Mouse (Mus musculus) stomach, embryonic 14.5 days (tissue): ENCODE results near the gene Trpm1. TPM values are rescaled to one million over a fixed set of nuclear protein-coding genes. Genes with fewer than 3 reads are reported as not detected.

Experiments used
- ATAC-seq: fragments of 200-750 bp; cut with Nextera tagmentation; 2 replicates; pipeline ENCODE4 v1.8.0; 2017; ENCODE audit warnings: low read depth, moderate TSS enrichment; ENCODE audit not compliant: insufficient number of reproducible peaks, insufficient read depth, low FRiP score
- H3K27ac ChIP-seq: fragments of 300-500 bp; sonication (generic); 2 replicates; pipeline ENCODE4 v1.5.1; 2014; ENCODE audit warnings: mild to moderate bottlenecking, low read length, moderate library complexity, mixed read lengths
- H3K27me3 ChIP-seq: fragments of 300-500 bp; sonication (generic); 2 replicates; pipeline ENCODE4 v1.6.1; 2014; ENCODE audit warnings: low read length, control low read depth, mixed read lengths; ENCODE audit not compliant: control insufficient read depth, insufficient read depth
- H3K36me3 ChIP-seq: fragments of 300-500 bp; sonication (generic); 2 replicates; pipeline ENCODE4 v1.6.1; 2014; ENCODE audit warnings: mild to moderate bottlenecking, control low read depth, low read length, moderate library complexity, mixed read lengths; ENCODE audit not compliant: control insufficient read depth, insufficient read depth
- H3K4me1 ChIP-seq: fragments of 300-500 bp; sonication (generic); 2 replicates; pipeline ENCODE4 v1.6.1; 2014; ENCODE audit warnings: low read length, control low read depth, mixed read lengths; ENCODE audit not compliant: control insufficient read depth, insufficient read depth
- H3K4me2 ChIP-seq: fragments of 300-500 bp; sonication (generic); replicated peaks from 2 replicates; pipeline ENCODE4 v1.6.1; 2014; ENCODE audit warnings: low read depth, low read length, control low read depth
- H3K4me3 ChIP-seq: fragments of 300-500 bp; sonication (generic); 2 replicates; pipeline ENCODE4 v1.5.1; 2014; ENCODE audit warnings: low read depth, low read length, control low read depth
- H3K9ac ChIP-seq: fragments of 300-500 bp; sonication (generic); replicated peaks from 2 replicates; pipeline ENCODE4 v1.6.1; 2014; ENCODE audit warnings: low read depth, mild to moderate bottlenecking, control low read depth, low read length, moderate library complexity, mixed read lengths
- H3K9me3 ChIP-seq: fragments of 300-500 bp; sonication (generic); 2 replicates; pipeline ENCODE4 v1.6.1; 2016; ENCODE audit warnings: low read depth, low read length, control low read depth; ENCODE audit not compliant: control insufficient read depth
- WGBS: fragments of 180-500 bp; shearing (Covaris S2); extraction: QIAGEN DNeasy Blood & Tissue Kit; methylation state at CpG from one replicate; pipeline ENCODE4 v1.1.7; 2014; 5-methylcytosine and 5-hydroxymethylcytosine counted together
- polyA plus RNA-seq: library from polyadenylated mRNA; unstranded; fragments of >200 nt; fragmentation: Nextera tagmentation; extraction: Ambion mirVana; gene quantifications from 2 replicates; pipeline ENCODE4 v1.2.1, GENCODE M21; 2014

The Trpm1 gene
- polyA plus RNA-seq, 1 experiment from 2014 or later = not detected

GRCm38 (mm10) chr7:64214066-64214465 lies 60.4 kb downstream of the Trpm1 start:
- H3K4me3 ChIP-seq = no peak overlapping the region

GRCm38 (mm10) chr7:64215613-64216012 lies 62.0 kb downstream of the Trpm1 start:
- WGBS = 79% methylated on average over 4 of the region's 4 CpGs
- Histone ChIP-seq H3K36me3 (no peaks in the 10 kb centered on the region), H3K27me3 (no peaks in the 10 kb centered on the region), H3K9ac (no peak overlapping the region), H3K9me3 (no peaks in the 10 kb centered on the region), H3K4me3 (no peak overlapping the region), H3K4me1 (no peaks in the 10 kb centered on the region), H3K4me2 (no peak overlapping the region), H3K27ac (no peak overlapping the region)
- no peak for ATAC-seq

More at GRCm38 (mm10) chr7:64214066-64214465, 60.4 kb downstream of the Trpm1 start:
- H3K9me3 ChIP-seq = no peaks in the 10 kb centered on the region
- H3K4me1 ChIP-seq = no peaks in the 10 kb centered on the region
- no peak overlapping the region for H3K9ac ChIP-seq
- H3K27ac ChIP-seq = no peak overlapping the region
- no peaks in the 10 kb centered on the region for H3K36me3 ChIP-seq
- no peak overlapping the region for H3K4me2 ChIP-seq
- ATAC-seq = no peak
- WGBS = 66% methylated on average over 4 of the region's 4 CpGs
- no peaks in the 10 kb centered on the region for H3K27me3 ChIP-seq

GRCm38 (mm10) chr7:64217428-64217827 lies 63.8 kb downstream of the Trpm1 start:
- Histone ChIP-seq H3K9me3 (no peaks in the 10 kb centered on the region), H3K27me3 (no peaks in the 10 kb centered on the region), H3K36me3 (no peaks in the 10 kb centered on the region), H3K4me3 (no peak overlapping the region), H3K4me1 (no peaks in the 10 kb centered on the region), H3K4me2 (no peak overlapping the region), H3K27ac (no peak overlapping the region), H3K9ac (no peak overlapping the region)
- no peak for ATAC-seq
- 91% methylated on average over 7 of the region's 7 CpGs for WGBS

GRCm38 (mm10) chr7:64219765-64220164 lies 66.1 kb downstream of the Trpm1 start:
- H3K36me3 ChIP-seq = no peaks in the 10 kb centered on the region
- no peak overlapping the region for H3K4me2 ChIP-seq
- H3K4me3 ChIP-seq = no peak overlapping the region
- no peak overlapping the region for H3K9ac ChIP-seq
- 68% methylated on average over 7 of the region's 7 CpGs for WGBS
- ATAC-seq = no peak
- H3K4me1 ChIP-seq = no peaks in the 10 kb centered on the region
- no peaks in the 10 kb centered on the region for H3K9me3 ChIP-seq
- H3K27me3 ChIP-seq = no peaks in the 10 kb centered on the region
- no peak overlapping the region for H3K27ac ChIP-seq

GRCm38 (mm10) chr7:64223215-64223614 lies 69.6 kb downstream of the Trpm1 start:
- Histone ChIP-seq H3K9ac (no peak overlapping the region), H3K4me1 (no peaks in the 10 kb centered on the region), H3K9me3 (no peaks in the 10 kb centered on the region), H3K27ac (no peak overlapping the region), H3K4me2 (no peak overlapping the region), H3K36me3 (no peaks in the 10 kb centered on the region), H3K4me3 (no peak overlapping the region), H3K27me3 (no peaks in the 10 kb centered on the region)
- 94% methylated on average over 5 of the region's 5 CpGs for WGBS
- no peak for ATAC-seq

DNA sequence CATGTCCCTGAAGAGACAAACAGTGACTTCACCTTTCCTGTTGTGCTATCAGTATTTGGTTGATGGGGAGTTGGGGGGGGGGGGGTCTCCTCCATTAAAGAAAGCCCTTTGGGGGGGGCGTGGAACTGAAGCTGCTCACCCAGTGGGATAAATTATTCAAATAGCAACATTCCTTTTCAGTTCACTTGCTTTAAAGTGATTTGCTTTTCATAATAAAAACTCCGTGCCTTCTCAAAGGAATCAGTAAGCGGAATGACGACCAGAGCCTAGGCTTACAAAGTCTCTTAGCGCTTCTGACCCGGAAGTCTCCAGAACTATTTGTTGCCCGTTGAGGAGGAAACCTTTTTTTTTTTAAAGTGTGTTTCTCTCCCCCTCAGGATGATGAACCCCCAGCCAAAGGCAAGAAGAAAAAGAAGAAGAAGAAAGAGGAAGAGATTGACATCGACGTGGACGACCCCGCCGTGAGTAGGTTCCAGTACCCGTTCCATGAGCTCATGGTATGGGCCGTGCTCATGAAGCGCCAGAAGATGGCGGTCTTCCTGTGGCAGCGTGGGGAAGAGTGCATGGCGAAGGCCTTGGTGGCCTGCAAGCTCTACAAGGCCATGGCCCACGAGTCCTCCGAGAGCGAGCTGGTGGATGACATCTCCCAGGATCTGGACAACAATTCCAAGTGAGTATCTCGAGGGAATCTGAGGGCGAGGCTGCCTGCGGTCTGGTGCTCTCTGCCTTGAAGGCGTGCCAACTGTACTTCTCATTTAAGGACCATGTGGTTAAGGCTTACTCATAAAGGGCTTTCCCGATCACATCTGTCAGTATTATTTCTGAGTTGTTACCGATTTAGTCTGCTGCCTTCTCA lies 72.9 kb downstream of the Trpm1 start:
- H3K27ac ChIP-seq = no peak overlapping the region
- H3K4me2 ChIP-seq = no peak overlapping the region
- no peak overlapping the region for H3K9ac ChIP-seq
- no peaks in the 10 kb centered on the region for H3K9me3 ChIP-seq
- no peaks in the 10 kb centered on the region for H3K36me3 ChIP-seq
- WGBS = 89% methylated on average over 27 of the region's 27 CpGs
- ATAC-seq = no peak
- no peak overlapping the region for H3K4me3 ChIP-seq
- H3K27me3 ChIP-seq = no peaks in the 10 kb centered on the region
- H3K4me1 ChIP-seq = no peaks in the 10 kb centered on the region

- WGBS = 85% methylated on average over 5 of the region's 5 CpGs
- no peaks in the 10 kb centered on the region for H3K4me1 ChIP-seq
- no peaks in the 10 kb centered on the region for H3K9me3 ChIP-seq
- no peak overlapping the region for H3K4me3 ChIP-seq
- ATAC-seq = no peak
- no peak overlapping the region for H3K27ac ChIP-seq
- H3K36me3 ChIP-seq = no peaks in the 10 kb centered on the region
- no peak overlapping the region for H3K4me2 ChIP-seq
- H3K9ac ChIP-seq = no peak overlapping the region
- no peaks in the 10 kb centered on the region for H3K27me3 ChIP-seq
Measured at GRCm38 (mm10) chr7:64227586-64227985, 74.0 kb downstream of the Trpm1 start.

GRCm38 (mm10) chr7:64228300-64228699 lies 74.7 kb downstream of the Trpm1 start:
- no peaks in the 10 kb centered on the region for H3K4me1 ChIP-seq
- H3K4me3 ChIP-seq = no peak overlapping the region
- no peaks in the 10 kb centered on the region for H3K9me3 ChIP-seq
- H3K4me2 ChIP-seq = no peak overlapping the region
- no peak overlapping the region for H3K9ac ChIP-seq
- ATAC-seq = no peak
- no peaks in the 10 kb centered on the region for H3K36me3 ChIP-seq
- no peaks in the 10 kb centered on the region for H3K27me3 ChIP-seq
- H3K27ac ChIP-seq = no peak overlapping the region
- 70% methylated on average over 2 of the region's 2 CpGs for WGBS

DNA sequence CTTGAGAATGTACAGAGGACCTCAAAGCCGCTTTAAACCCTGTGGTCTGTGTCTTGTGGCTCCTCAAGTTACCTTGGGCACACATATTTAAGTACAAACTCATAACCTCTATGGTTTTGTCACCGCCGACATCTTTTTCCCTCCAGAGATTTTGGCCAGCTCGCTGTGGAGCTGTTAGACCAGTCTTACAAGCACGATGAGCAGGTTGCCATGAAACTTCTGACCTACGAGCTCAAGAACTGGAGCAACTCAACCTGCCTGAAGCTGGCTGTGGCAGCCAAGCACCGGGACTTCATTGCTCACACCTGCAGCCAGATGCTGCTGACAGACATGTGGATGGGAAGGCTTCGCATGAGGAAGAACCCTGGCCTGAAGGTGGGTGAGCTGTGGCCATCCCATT lies 76.3 kb downstream of the Trpm1 start:
- Histone ChIP-seq H3K4me1 (no peaks in the 10 kb centered on the region), H3K27ac (no peak overlapping the region), H3K36me3 (no peaks in the 10 kb centered on the region), H3K27me3 (no peaks in the 10 kb centered on the region), H3K4me3 (no peak overlapping the region), H3K9ac (no peak overlapping the region), H3K9me3 (no peaks in the 10 kb centered on the region), H3K4me2 (no peak overlapping the region)
- no peak for ATAC-seq
- 86% methylated on average over 8 of the region's 8 CpGs for WGBS
